Mouse (Mus musculus) neural tube, embryonic 15.5 days (tissue): ENCODE data around the gene Jhy. TPM values are rescaled to one million over a fixed set of nuclear protein-coding genes. Genes with fewer than 3 reads are reported as not detected.

Source experiments
- ATAC-seq: fragments of 200-750 bp; cut with Nextera tagmentation; 2 replicates; pipeline ENCODE4 v1.8.0; 2017; ENCODE audit warnings: mild to moderate bottlenecking, moderate TSS enrichment, moderate library complexity; ENCODE audit not compliant: low FRiP score
- H3K27ac ChIP-seq: fragments of 300-500 bp; sonication (generic); replicated peaks from 2 replicates; pipeline ENCODE4 v1.5.1; 2015; ENCODE audit warnings: mild to moderate bottlenecking, inconsistent platforms
- H3K27me3 ChIP-seq: fragments of 300-500 bp; sonication (generic); replicated peaks from 2 replicates; pipeline ENCODE4 v1.6.1; 2015; ENCODE audit warnings: inconsistent platforms
- H3K36me3 ChIP-seq: fragments of 300-500 bp; sonication (generic); 2 replicates; pipeline ENCODE4 v1.6.1; 2015; ENCODE audit warnings: inconsistent platforms
- H3K4me1 ChIP-seq: fragments of 300-500 bp; sonication (generic); 2 replicates; pipeline ENCODE4 v1.6.1; 2015; ENCODE audit warnings: inconsistent platforms
- H3K4me2 ChIP-seq: fragments of 300-500 bp; sonication (generic); 2 replicates; pipeline ENCODE4 v1.6.1; 2015; ENCODE audit warnings: inconsistent platforms, mild to moderate bottlenecking, moderate library complexity
- H3K4me3 ChIP-seq: fragments of 300-500 bp; sonication (generic); replicated peaks from 2 replicates; pipeline ENCODE4 v1.5.1; 2015; ENCODE audit warnings: mild to moderate bottlenecking, inconsistent platforms
- H3K9ac ChIP-seq: fragments of 300-500 bp; sonication (generic); replicated peaks from 2 replicates; pipeline ENCODE4 v1.6.1; 2015; ENCODE audit warnings: mild to moderate bottlenecking, inconsistent platforms
- H3K9me3 ChIP-seq: fragments of 300-500 bp; sonication (generic); replicated peaks from 2 replicates; pipeline ENCODE4 v1.6.1; 2016; ENCODE audit warnings: inconsistent platforms
- WGBS: fragments of 180-500 bp; shearing (Covaris S2); methylation state at CpG from one replicate; pipeline ENCODE4 v1.1.7; 2015; ENCODE audit warnings: mixed read lengths; 5-methylcytosine and 5-hydroxymethylcytosine counted together
- polyA plus RNA-seq: library from polyadenylated mRNA; unstranded; fragments of >200 nt; fragmentation: Nextera tagmentation; extraction: Ambion mirVana; gene quantifications from 2 replicates; pipeline ENCODE4 v1.2.1, GENCODE M21; 2015

Gene Jhy
- polyA plus RNA-seq, 1 experiment from 2014 or later: 1.3 TPM

DNA sequence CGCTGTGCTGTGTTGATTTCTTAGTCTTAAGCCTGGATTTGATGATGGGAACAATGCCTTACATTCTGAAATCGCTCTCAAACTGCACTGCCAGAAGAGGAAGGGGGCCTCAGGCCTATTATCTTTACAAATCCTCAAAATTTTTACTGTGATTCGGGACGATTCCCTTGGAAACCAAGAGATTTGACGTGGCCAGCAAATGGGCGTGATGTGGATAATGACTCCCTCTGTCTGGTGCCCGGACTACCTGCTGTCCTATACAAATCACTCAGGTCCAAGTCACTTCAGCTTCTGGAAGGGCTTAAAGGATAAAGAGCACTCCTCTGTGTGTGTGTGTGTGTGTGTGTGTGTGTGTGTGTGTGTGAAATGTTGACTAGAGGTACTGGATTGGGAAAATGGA, 55.0 kb downstream of the Jhy start:
- H3K4me2 ChIP-seq: no peak overlapping the region
- H3K4me3 ChIP-seq: no peak overlapping the region
- ATAC-seq: no peak
- no peaks in the 10 kb centered on the region for H3K36me3 ChIP-seq
- no peaks in the 10 kb centered on the region for H3K4me1 ChIP-seq
- no peak overlapping the region for H3K9ac ChIP-seq
- no peaks in the 10 kb centered on the region for H3K9me3 ChIP-seq
- H3K27ac ChIP-seq: no peak overlapping the region
- H3K27me3 ChIP-seq: no peaks in the 10 kb centered on the region
- 40% methylated on average over 7 of the region's 7 CpGs for WGBS

DNA sequence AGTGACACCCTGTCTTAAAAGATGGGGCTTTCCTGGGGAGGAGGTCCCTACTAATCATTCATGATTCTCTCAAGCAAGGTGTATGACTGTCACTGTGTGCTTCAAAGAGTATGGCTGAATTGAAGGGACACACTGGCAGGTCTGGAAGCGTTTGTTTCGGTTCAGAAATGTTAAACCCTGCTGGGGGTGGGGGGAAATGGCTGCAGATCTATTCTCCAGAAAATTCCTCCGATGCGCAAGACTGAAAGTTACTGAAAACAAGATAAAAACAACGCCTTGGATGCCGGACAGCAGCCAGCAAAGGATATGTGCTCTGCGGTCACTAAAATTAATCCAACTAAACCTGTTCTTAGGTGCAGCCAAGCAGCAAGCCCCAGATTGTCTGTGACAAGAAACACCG, 55.5 kb downstream of the Jhy start:
- no peak overlapping the region for H3K4me3 ChIP-seq
- no peaks in the 10 kb centered on the region for H3K27me3 ChIP-seq
- ATAC-seq: no peak
- H3K27ac ChIP-seq: no peak overlapping the region
- no peak overlapping the region for H3K9ac ChIP-seq
- no peaks in the 10 kb centered on the region for H3K4me1 ChIP-seq
- 75% methylated on average over 8 of the region's 8 CpGs for WGBS
- no peaks in the 10 kb centered on the region for H3K36me3 ChIP-seq
- no peaks in the 10 kb centered on the region for H3K9me3 ChIP-seq
- H3K4me2 ChIP-seq: no peak overlapping the region

DNA sequence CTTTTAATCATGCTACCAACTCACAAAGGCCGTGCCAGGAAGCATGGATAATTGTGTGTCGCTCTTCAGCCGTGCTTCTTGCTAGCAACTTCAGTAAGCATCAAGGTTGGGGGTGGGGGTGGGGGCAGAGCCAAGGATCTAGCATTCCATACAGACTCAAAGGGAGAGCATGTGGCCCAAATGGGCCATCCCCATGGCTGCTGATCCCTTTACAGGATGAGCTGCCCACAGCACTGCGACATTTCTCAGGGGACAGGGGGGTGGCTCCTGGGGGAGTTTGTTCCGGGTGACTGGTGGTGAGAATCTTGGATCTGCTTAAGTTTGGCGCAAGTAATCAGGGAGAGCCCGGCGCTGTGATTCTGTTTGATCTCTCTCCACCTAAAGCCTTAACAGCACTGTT, 56.5 kb downstream of the Jhy start:
- Histone ChIP-seq H3K27ac (no peak overlapping the region), H3K4me1 (no peaks in the 10 kb centered on the region), H3K27me3 (no peaks in the 10 kb centered on the region), H3K9me3 (no peaks in the 10 kb centered on the region), H3K4me2 (no peak overlapping the region), H3K36me3 (no peaks in the 10 kb centered on the region), H3K9ac (no peak overlapping the region), H3K4me3 (no peak overlapping the region)
- ATAC-seq: no peak
- 36% methylated on average over 8 of the region's 8 CpGs for WGBS

DNA sequence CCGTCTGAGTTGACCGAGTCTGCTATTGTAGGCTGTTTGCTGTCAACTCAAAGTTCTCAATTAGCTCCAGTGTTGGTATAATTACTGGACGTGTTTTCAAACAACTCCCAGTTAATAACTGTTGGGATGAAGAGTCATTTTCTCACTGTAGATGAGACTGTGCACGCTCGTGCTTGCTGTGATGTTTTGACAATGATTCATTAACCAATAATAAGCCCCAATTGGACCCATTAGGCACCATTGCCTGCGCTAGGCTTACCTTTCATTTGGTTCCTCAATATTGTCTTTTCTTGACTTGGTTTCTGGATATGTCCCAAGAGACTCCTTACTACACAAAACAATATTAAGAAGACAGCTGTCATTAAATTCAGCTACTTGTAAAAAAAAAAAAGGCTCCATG, 71.5 kb downstream of the Jhy start:
- H3K4me3 ChIP-seq: no peak overlapping the region
- H3K9me3 ChIP-seq: no peaks in the 10 kb centered on the region
- H3K27ac ChIP-seq: no peak overlapping the region
- ATAC-seq: peak; percentile 80
- no peaks in the 10 kb centered on the region for H3K36me3 ChIP-seq
- no peak overlapping the region for H3K9ac ChIP-seq
- peaks cover 5% of the 10 kb centered on the region; the same call in 1 of the 2 replicates for H3K4me1 ChIP-seq
- H3K27me3 ChIP-seq: 0 out of 2 replicates have a peak, but pooled peaks cover 5% of the 10 kb centered on the region
- WGBS: 54% methylated on average over 6 of the region's 6 CpGs
- H3K4me2 ChIP-seq: no peak overlapping the region

DNA sequence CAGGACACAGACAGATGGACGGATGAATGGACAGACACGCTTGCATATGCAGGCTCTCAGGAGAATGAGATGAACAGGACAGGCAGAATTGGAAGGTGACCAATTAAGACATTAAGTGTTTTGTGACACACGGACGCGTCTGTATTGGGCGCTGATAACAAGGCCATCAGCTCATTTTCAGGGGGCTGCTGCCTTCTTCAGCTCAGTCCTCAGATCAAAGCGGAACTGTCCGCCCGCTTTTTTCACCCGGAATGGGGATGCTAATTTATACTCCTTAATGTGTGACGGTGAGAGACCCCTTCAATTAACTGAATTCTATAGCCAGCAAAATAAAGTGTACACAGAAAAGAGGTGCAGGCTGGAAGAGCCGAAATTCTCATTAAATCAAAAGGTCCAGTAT, 74.5 kb downstream of the Jhy start:
- Histone ChIP-seq H3K4me3 (no peak overlapping the region), H3K27me3 (peaks cover 30% of the 10 kb centered on the region), H3K9ac (no peak overlapping the region), H3K4me2 (no peak overlapping the region), H3K36me3 (no peaks in the 10 kb centered on the region), H3K4me1 (peaks cover 5% of the 10 kb centered on the region; the same call in 1 of the 2 replicates), H3K9me3 (no peaks in the 10 kb centered on the region), H3K27ac (no peak overlapping the region)
- ATAC-seq: no peak
- WGBS: 19% methylated on average over 12 of the region's 12 CpGs

- Histone ChIP-seq H3K4me3 (no peak overlapping the region), H3K27me3 (peaks cover 60% of the 10 kb centered on the region)
Observed at GRCm38 (mm10) chr9:40885669-40886068, 78.2 kb downstream of the Jhy start.

GRCm38 (mm10) chr9:40878998-40879397, 84.9 kb downstream of the Jhy start:
- H3K9me3 ChIP-seq: no peaks in the 10 kb centered on the region
- H3K4me1 ChIP-seq: peaks cover 15% of the 10 kb centered on the region
- no peak overlapping the region for H3K4me3 ChIP-seq
- no peak overlapping the region for H3K4me2 ChIP-seq
- no peak for ATAC-seq
- WGBS: under 1% methylated on average over 14 of the region's 14 CpGs
- no peak overlapping the region for H3K27ac ChIP-seq
- H3K27me3 ChIP-seq: peaks cover 85% of the 10 kb centered on the region
- no peaks in the 10 kb centered on the region for H3K36me3 ChIP-seq
- H3K9ac ChIP-seq: no peak overlapping the region

More at GRCm38 (mm10) chr9:40885669-40886068, 78.2 kb downstream of the Jhy start:
- no peaks in the 10 kb centered on the region for H3K36me3 ChIP-seq
- ATAC-seq: no peak
- H3K4me2 ChIP-seq: 0 out of 2 replicates have a peak overlapping the region, but pooled peaks have one; percentile 7
- no peaks in the 10 kb centered on the region for H3K9me3 ChIP-seq
- no peak overlapping the region for H3K27ac ChIP-seq
- H3K9ac ChIP-seq: no peak overlapping the region
- WGBS: 26% methylated on average over 10 of the region's 10 CpGs
- 0 out of 2 replicates have a peak, but pooled peaks cover 2% of the 10 kb centered on the region for H3K4me1 ChIP-seq

DNA sequence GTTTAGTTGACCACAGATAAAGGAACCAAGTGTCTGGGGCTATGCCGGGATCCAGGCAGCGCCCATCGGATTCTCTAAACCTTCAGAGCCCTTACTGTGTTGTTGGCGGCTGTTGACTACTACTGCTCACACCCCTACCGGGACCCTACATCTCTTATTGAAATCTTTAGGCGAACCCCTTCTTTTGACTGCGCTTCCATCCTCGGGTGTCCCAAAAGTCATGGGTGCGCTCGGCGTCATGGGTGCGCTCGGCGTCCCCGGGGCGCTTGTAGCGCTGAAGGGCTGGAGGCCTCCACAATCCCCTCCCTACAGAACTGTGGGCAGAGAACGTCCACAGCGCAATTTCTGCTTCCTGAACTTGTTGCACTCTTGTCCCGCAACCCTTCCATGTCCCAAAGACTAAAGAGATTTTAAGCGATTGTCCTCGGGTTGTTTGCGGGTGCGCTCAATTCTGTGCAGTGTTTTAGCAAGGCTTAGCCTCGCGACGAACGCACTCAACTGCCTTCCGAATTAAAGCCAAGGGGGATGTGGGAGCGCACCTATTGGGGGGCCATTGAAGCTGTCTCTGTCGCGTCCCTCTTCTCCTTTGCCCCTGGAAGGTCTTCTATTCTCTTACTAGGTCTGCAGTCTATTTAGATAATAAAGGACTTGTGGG, 85.5 kb downstream of the Jhy start:
- H3K4me3 ChIP-seq: no peak overlapping the region
- no peak overlapping the region for H3K4me2 ChIP-seq

DNA sequence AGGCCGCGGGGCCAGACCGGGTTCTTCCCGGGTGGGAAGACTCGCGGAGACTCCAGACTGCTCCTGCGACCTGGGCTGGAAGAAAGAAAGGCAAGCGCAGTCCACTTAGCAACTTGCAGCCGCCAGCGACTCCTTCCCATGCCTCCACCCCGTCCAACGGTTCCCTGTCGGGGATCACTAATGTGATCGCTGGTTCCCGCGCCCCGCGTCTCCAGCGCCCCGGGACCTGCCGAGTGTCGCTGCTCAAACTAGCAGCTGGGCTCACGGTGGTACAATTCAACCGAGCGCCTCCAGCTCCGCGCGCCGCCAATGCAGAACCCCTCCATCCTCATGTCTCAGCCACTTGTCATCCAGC, 86.1 kb downstream of the Jhy start:
- WGBS: under 1% methylated on average over 29 of the region's 29 CpGs
- no peaks in the 10 kb centered on the region for H3K36me3 ChIP-seq
- H3K4me3 ChIP-seq: peak overlapping the region; percentile 15
- H3K4me2 ChIP-seq: peak overlapping the region; percentile 35
- peaks cover 15% of the 10 kb centered on the region for H3K4me1 ChIP-seq
- peaks cover 88% of the 10 kb centered on the region for H3K27me3 ChIP-seq
- H3K27ac ChIP-seq: no peak overlapping the region
- H3K9me3 ChIP-seq: no peaks in the 10 kb centered on the region
- H3K9ac ChIP-seq: no peak overlapping the region
- no peak for ATAC-seq

More for the DNA sequence above, 85.5 kb downstream of the Jhy start:
- ATAC-seq: no peak
- H3K27ac ChIP-seq: no peak overlapping the region
- H3K36me3 ChIP-seq: no peaks in the 10 kb centered on the region
- under 1% methylated on average over 32 of the region's 32 CpGs for WGBS
- H3K9ac ChIP-seq: no peak overlapping the region
- H3K4me1 ChIP-seq: peaks cover 15% of the 10 kb centered on the region
- no peaks in the 10 kb centered on the region for H3K9me3 ChIP-seq
- H3K27me3 ChIP-seq: peaks cover 87% of the 10 kb centered on the region

DNA sequence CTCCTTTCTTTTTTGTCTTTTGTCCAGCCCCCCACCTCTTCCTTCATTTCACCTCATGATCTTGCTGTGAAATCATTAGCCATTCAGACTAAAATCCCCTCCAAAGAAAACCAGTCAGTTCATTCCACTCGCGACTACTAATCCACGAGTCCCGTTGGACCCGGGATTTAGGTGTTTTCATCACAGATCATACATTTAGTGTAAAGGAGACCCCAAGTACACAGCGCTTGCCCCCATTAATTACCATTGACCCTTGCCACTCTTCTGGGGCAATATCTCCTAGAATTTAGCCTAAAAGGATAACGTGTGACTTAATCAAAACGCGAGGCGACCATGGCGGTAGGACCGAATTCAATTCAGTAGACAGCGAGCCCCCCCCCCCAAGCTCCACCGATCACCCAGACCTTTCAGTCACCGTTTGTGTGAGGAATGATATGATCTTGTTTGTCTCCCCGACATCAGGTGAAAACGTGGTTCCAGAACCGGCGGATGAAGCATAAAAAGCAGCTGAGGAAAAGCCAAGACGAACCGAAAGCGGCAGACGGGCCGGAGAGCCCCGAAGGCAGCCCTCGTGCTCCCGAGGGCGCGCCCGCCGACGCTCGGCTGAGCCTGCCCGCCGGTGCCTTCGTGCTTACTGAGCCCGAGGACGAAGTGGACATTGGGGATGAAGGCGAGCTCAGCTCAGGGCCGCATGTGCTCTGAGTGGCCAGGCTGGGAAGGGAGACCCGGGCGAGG, 86.6 kb downstream of the Jhy start:
- ATAC-seq: no peak
- Histone ChIP-seq H3K4me1 (peaks cover 15% of the 10 kb centered on the region), H3K4me3 (peak overlapping the region; percentile 15), H3K27me3 (peaks cover 88% of the 10 kb centered on the region), H3K36me3 (no peaks in the 10 kb centered on the region), H3K9ac (no peak overlapping the region), H3K9me3 (no peaks in the 10 kb centered on the region), H3K4me2 (peak overlapping the region; percentile 35), H3K27ac (no peak overlapping the region)
- WGBS: 1% methylated on average over 42 of the region's 42 CpGs

DNA sequence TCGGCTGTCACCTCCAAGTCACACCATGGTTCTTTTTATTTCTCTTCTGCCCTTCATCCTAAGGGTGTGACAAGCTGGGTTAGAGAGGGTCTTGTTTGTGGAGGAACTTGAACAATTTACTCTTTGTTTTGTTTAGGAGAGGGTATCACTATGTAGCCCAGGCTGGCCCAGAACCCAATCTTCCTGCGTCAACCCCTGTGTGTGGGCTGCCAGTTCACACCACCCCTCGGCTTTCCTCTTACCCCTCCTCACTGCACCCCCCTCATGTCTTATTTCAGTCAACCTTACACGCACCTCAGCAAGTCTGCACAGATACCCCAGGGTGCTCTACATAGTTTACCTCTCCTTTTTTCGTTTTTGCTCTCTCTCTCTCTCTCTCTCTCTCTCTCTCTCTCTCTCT, 87.2 kb downstream of the Jhy start:
- ATAC-seq: no peak
- Histone ChIP-seq H3K4me1 (peaks cover 16% of the 10 kb centered on the region), H3K9me3 (no peaks in the 10 kb centered on the region), H3K27ac (no peak overlapping the region), H3K4me2 (no peak overlapping the region), H3K4me3 (no peak overlapping the region), H3K9ac (no peak overlapping the region), H3K27me3 (peaks cover 88% of the 10 kb centered on the region), H3K36me3 (no peaks in the 10 kb centered on the region)
- WGBS: 8% methylated on average over 5 of the region's 5 CpGs

GRCm38 (mm10) chr9:40876164-40876563, 87.8 kb downstream of the Jhy start:
- under 1% methylated on average over 29 of the region's 29 CpGs for WGBS
- no peak overlapping the region for H3K4me3 ChIP-seq

More at GRCm38 (mm10) chr9:40876164-40876563, 87.8 kb downstream of the Jhy start:
- Histone ChIP-seq H3K4me1 (peaks cover 20% of the 10 kb centered on the region), H3K27me3 (peaks cover 88% of the 10 kb centered on the region), H3K9me3 (no peaks in the 10 kb centered on the region), H3K27ac (no peak overlapping the region), H3K4me2 (no peak overlapping the region), H3K9ac (no peak overlapping the region), H3K36me3 (no peaks in the 10 kb centered on the region)
- ATAC-seq: no peak
